In genomic region chr13:98440293-98440952, GRCm38 (mm10) we compare ENCODE assay signal across 13 mouse cellular contexts. TPM values are rescaled to one million over a fixed set of nuclear protein-coding genes. Genes with fewer than 3 reads are reported as not detected.
DNase-seq lines count a peak whose midpoint lies in the region; ATAC-seq lines count a peak whose summit lies in the region.
"Had no signal": no experiment of that assay in that cellular context is flagged by ENCODE, and none has a peak within 500 bp of the region (broad histone marks: within the 10 kb centered on the region; RNA-seq: fewer than 3 reads in every experiment).

No protein-coding gene starts in this region.

- H3K27ac ChIP-seq in lung, embryonic 15.5 days: no peak overlapping the region
- H3K27ac ChIP-seq in kidney, embryonic 16.5 days (ENCODE audit: low read length): 0 out of 2 replicates have a peak overlapping the region, but pooled peaks have one; percentile 7
- H3K27ac ChIP-seq: gastrocnemius, adult 2 months; liver, embryonic 12.5 days had no signal

- intact Hi-C loops in left cerebral cortex, postnatal 14 days (cut with DNase I): no loop called here

- H3K27me3 ChIP-seq in lung, embryonic 15.5 days: no peaks in the 10 kb centered on the region
- H3K27me3 ChIP-seq in kidney, embryonic 16.5 days (ENCODE audit: insufficient read depth, low read length): no peaks in the 10 kb centered on the region
- H3K27me3 ChIP-seq: liver, embryonic 12.5 days had no signal

- peaks cover 3% of the 10 kb centered on the region for H3K4me1 ChIP-seq in lung, embryonic 15.5 days
- H3K4me1 ChIP-seq in kidney, embryonic 16.5 days (ENCODE audit: insufficient read depth, low read length): 0 out of 2 replicates have a peak, but pooled peaks cover 11% of the 10 kb centered on the region
- H3K4me1 ChIP-seq: liver, embryonic 12.5 days had no signal

- peak; percentile 31 for DNase-seq in adrenal gland, postnatal 14 days
- no peak for DNase-seq in adrenal gland, adult 8-10 months
- no peak for DNase-seq in lung, postnatal 25 days (ENCODE audit: low spot score)
- DNase-seq in mesoderm, embryonic 11.5 days (ENCODE audit: low read depth, low spot score): peak; percentile 27
- no peak for DNase-seq in cerebellum, postnatal 4 days (ENCODE audit: low spot score in 2 of 2)
- no peak for DNase-seq in left cerebral cortex, postnatal 14 days (ENCODE audit: low spot score in 2 of 2)
- DNase-seq: cerebellum, postnatal 25 days; gastrocnemius, adult 2 months had no signal

- no peak overlapping the region for H3K9ac ChIP-seq in lung, embryonic 15.5 days
- H3K9ac ChIP-seq in kidney, embryonic 16.5 days (replicated peaks; ENCODE audit: low read length): no peak overlapping the region
- H3K9ac ChIP-seq: liver, embryonic 12.5 days had no signal

- no peaks in the 10 kb centered on the region for H3K36me3 ChIP-seq in lung, embryonic 15.5 days
- no peaks in the 10 kb centered on the region for H3K36me3 ChIP-seq in kidney, embryonic 16.5 days (ENCODE audit: insufficient read depth, low read length)
- H3K36me3 ChIP-seq: liver, embryonic 12.5 days had no signal

- peak; percentile 64; the same call in 1 of the 2 replicates for ATAC-seq in lung, embryonic 15.5 days (ENCODE audit: borderline replicate concordance, extremely low read depth, low FRiP score, low TSS enrichment)
- peak; percentile 85 for ATAC-seq in kidney, embryonic 16.5 days (ENCODE audit: low FRiP score, low TSS enrichment)
- ATAC-seq: activated CD4-positive, CD25-positive, alpha-beta regulatory T cell, adult 4 months; liver, embryonic 12.5 days had no signal

- no peaks in the 10 kb centered on the region for H3K9me3 ChIP-seq in lung, embryonic 15.5 days
- 0 out of 2 replicates have a peak, but pooled peaks cover 3% of the 10 kb centered on the region for H3K9me3 ChIP-seq in kidney, embryonic 16.5 days (ENCODE audit: low read length)
- H3K9me3 ChIP-seq: liver, embryonic 12.5 days had no signal

- no peak overlapping the region for H3K4me3 ChIP-seq in lung, embryonic 15.5 days
- no peak overlapping the region for H3K4me3 ChIP-seq in kidney, embryonic 16.5 days (ENCODE audit: low read length)
- H3K4me3 ChIP-seq: gastrocnemius, adult 2 months; liver, embryonic 12.5 days; myocyte had no signal

- 30% methylated on average over 13 of the region's 13 CpGs for WGBS in lung, embryonic 15.5 days
- 17% methylated on average over 13 of the region's 13 CpGs for WGBS in kidney, embryonic 16.5 days

- H3K4me2 ChIP-seq in lung, embryonic 15.5 days: peak overlapping the region; percentile 25
- H3K4me2 ChIP-seq in kidney, embryonic 16.5 days (replicated peaks; ENCODE audit: low read depth, low read length): 0 out of 2 replicates have a peak overlapping the region, but pooled peaks have one; percentile 23
- H3K4me2 ChIP-seq: liver, embryonic 12.5 days had no signal

RNA-seq across cellular contexts. Expression of gene Gm10320, which starts 51.4 kb away (rescaled TPM):
- total RNA-seq in adrenal gland, postnatal 14 days (2021): not detected in 2 replicates
- under 1 TPM in 2 of 4 experiments, not detected in 2; 0.65 to 0.80 TPM for total RNA-seq in adrenal gland, adult 8-10 months (2022)
- polyA plus RNA-seq in lung, embryonic 15.5 days (2015; fragmentation: Nextera tagmentation; extraction: Ambion mirVana): 1.3 and 1.6 TPM in 2 replicates
- polyA plus RNA-seq in kidney, embryonic 16.5 days (2015; fragmentation: Nextera tagmentation; extraction: Ambion mirVana): 1.8 and 2.5 TPM in 2 replicates
- total RNA-seq in left cerebral cortex, postnatal 14 days (2021): not detected
- total RNA-seq: gastrocnemius, adult 2 months had no signal

Comparison
In these comparisons a context has a peak if more than half of its experiments do, and no peak if none do; other contexts are left out.
1. DNase-seq: peak in adrenal gland, postnatal 14 days (single experiment) and mesoderm, embryonic 11.5 days (single experiment); none in adrenal gland, adult 8-10 months (single experiment), lung, postnatal 25 days (single experiment), cerebellum, postnatal 4 days (0 of 2) and left cerebral cortex, postnatal 14 days (0 of 2).